Mouse (Mus musculus): ENCODE results near the gene Tmem233.

DNA sequence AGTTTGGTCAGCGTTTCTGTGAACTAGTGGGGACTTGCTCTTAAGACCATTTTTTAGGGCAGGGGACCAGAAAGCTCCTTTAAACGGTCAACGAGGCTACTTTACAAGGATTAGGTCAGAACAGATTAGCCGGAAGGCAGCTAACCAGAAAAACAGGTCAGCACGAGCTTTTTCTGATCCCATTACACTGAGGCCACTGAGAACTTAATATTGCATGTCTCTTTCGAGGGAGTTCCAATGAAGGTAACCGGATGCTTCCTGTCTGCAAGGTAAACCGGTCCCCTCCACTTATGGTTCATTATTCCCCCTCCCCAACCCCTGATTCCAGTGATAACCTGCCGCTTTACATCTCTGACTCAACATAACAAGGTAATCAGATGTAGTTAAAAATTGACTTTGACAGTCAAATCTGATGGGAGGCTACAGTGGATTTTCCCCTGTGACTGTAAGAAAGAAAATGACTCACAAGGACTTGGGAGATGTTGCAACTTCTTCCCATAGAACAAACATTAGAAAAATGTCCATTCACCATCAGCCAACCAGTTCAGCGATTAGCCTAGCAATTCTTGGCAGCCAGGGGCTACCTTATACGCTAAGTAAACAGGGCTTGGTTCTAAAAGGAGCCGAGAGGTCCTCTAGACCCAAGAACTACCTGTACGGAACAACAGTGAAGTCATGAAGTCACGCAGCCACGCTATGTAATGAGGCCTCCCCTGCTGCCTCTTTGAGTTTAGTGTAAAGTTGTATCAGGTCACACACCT lies 73.8 kb downstream of the Tmem233 start:
- TF ChIP-seq CTCF (conservative IDR thresholded peaks at IDR 0.05; ENCODE audit: low read length) (no peak), NANOG (IDR thresholded peaks at IDR 0.05; ENCODE audit: borderline replicate concordance, low read length) (no peak), POU5F1 (IDR thresholded peaks at IDR 0.05; ENCODE audit: borderline replicate concordance, low read length) (no peak)
